Mouse (Mus musculus) forebrain, embryonic 14.5 days (tissue): ENCODE results near the gene Slc1a2. TPM values are rescaled to one million over a fixed set of nuclear protein-coding genes. Genes with fewer than 3 reads are reported as not detected.

Source experiments
- ATAC-seq: fragments of 200-750 bp; cut with Nextera tagmentation; 2 replicates; pipeline ENCODE4 v1.8.0; 2017; ENCODE audit warnings: mild to moderate bottlenecking, moderate library complexity
- DNase-seq: peaks from one replicate; pipeline ENCODE4 v3.0.0-alpha.2; 2015; ENCODE audit warnings: low spot score
- H3K27ac ChIP-seq: fragments of 300-500 bp; sonication (generic); 2 replicates; pipeline ENCODE4 v1.5.1; 2014; ENCODE audit warnings: low read depth, mild to moderate bottlenecking, control low read depth, low read length, moderate library complexity
- H3K27me3 ChIP-seq: fragments of 300-500 bp; sonication (generic); replicated peaks from 2 replicates; pipeline ENCODE4 v1.6.1; 2014; ENCODE audit warnings: low read length, control low read depth, mixed read lengths; ENCODE audit not compliant: control insufficient read depth, insufficient read depth
- H3K36me3 ChIP-seq: fragments of 300-500 bp; sonication (generic); 2 replicates; pipeline ENCODE4 v1.6.1; 2014; ENCODE audit warnings: low read length, control low read depth; ENCODE audit not compliant: control insufficient read depth, insufficient read depth
- H3K4me1 ChIP-seq: fragments of 300-500 bp; sonication (generic); 2 replicates; pipeline ENCODE4 v1.6.1; 2014; ENCODE audit warnings: antibody characterized with exemption, low read length, control low read depth; ENCODE audit not compliant: control insufficient read depth, insufficient read depth
- H3K4me2 ChIP-seq: fragments of 300-500 bp; sonication (generic); 2 replicates; pipeline ENCODE4 v1.6.1; 2014; ENCODE audit warnings: mild to moderate bottlenecking, control low read depth, low read length
- H3K4me3 ChIP-seq: fragments of 300-500 bp; sonication (generic); 2 replicates; pipeline ENCODE4 v1.5.1; 2014; ENCODE audit warnings: low read depth, low read length, control low read depth
- H3K9ac ChIP-seq: fragments of 300-500 bp; sonication (generic); 2 replicates; pipeline ENCODE4 v1.6.1; 2014; ENCODE audit warnings: mild to moderate bottlenecking, low read length, control low read depth, moderate library complexity
- H3K9me3 ChIP-seq: fragments of 300-500 bp; sonication (generic); replicated peaks from 2 replicates; pipeline ENCODE4 v1.6.1; 2016; ENCODE audit warnings: low read length, control low read depth, mixed read lengths; ENCODE audit not compliant: control insufficient read depth
- whole genome bisulfite sequencing: fragments of 180-500 bp; shearing (Covaris S2); extraction: QIAGEN DNeasy Blood & Tissue Kit; methylation state at CpG from one replicate; pipeline ENCODE4 v1.1.7; 2014; 5-methylcytosine and 5-hydroxymethylcytosine counted together
- polyA plus RNA-seq: library from polyadenylated mRNA; unstranded; fragments of >200 nt; fragmentation: Nextera tagmentation; extraction: Ambion mirVana; gene quantifications from 2 replicates; pipeline ENCODE4 v1.2.1, GENCODE M21; 2014

The Slc1a2 gene
- polyA plus RNA-seq, 1 experiment from 2014 or later, result 12.0 TPM

DNA sequence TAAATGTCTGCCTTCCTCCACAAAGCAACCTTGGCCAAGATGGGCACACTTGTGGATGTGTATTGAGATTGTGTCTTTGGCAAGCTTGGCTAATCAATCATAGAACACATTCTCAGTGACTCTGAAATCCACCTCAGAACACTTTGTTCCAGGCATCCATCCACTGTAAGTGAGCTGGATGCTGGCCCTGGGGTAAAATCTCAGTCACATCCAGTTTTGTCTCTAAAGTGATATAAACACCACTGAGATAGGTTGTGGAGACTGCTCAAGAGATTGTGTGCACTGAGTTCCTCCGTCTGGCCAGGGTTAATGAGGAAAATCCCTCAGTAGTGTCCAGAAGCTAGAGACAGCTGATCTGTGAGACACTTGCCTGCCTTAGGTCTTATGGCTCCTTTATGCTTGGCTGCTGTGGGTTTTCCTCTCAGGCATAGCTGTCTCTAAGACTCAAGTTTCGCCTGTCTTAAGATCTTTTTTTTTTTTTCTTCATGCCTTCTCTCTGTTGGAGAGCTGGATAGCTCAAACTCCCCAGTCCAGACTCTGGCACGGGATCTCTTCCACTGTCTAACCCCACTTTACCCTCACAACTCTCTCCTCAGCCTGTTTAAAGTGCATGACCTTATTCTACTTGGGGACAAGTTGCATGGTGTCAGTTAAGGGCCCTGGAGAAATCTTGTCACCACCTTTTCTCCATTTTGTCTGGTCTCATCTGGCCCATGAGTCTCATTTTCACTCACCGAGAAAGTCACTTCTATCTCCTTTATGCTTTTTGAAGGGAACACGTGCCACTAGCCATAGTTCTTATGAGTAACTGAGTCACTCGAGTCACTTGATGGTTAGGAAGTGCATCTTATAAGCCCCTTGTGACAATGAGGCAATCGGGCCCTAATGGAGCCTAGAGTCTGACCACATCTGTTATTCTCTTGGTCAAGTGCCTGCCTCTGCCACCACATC is 54.5 kb downstream of the Slc1a2 start:
- Histone ChIP-seq H3K36me3 (no peaks in the 10 kb centered on the region), H3K9ac (no peak overlapping the region), H3K4me2 (no peak overlapping the region), H3K9me3 (no peaks in the 10 kb centered on the region), H3K4me3 (no peak overlapping the region), H3K27me3 (no peaks in the 10 kb centered on the region), H3K4me1 (no peaks in the 10 kb centered on the region), H3K27ac (no peak overlapping the region)
- DNase-seq, result no peak
- ATAC-seq, result no peak
- WGBS, result 84% methylated on average over 7 of the region's 7 CpGs

- 83% methylated on average over 2 of the region's 2 CpGs for WGBS
- no peaks in the 10 kb centered on the region for H3K4me1 ChIP-seq
- no peaks in the 10 kb centered on the region for H3K9me3 ChIP-seq
- DNase-seq (no peak), ATAC-seq (no peak)
- no peaks in the 10 kb centered on the region for H3K36me3 ChIP-seq
- no peak overlapping the region for H3K27ac ChIP-seq
- no peak overlapping the region for H3K9ac ChIP-seq
- no peak overlapping the region for H3K4me3 ChIP-seq
- no peaks in the 10 kb centered on the region for H3K27me3 ChIP-seq
- no peak overlapping the region for H3K4me2 ChIP-seq
Observed at GRCm38 (mm10) chr2:102714320-102714719, 55.9 kb downstream of the Slc1a2 start.

- DNase-seq (no peak), ATAC-seq (no peak)
- Histone ChIP-seq H3K27me3 (no peaks in the 10 kb centered on the region), H3K4me3 (no peak overlapping the region), H3K9me3 (no peaks in the 10 kb centered on the region), H3K36me3 (no peaks in the 10 kb centered on the region), H3K4me2 (no peak overlapping the region), H3K4me1 (no peaks in the 10 kb centered on the region), H3K27ac (no peak overlapping the region), H3K9ac (no peak overlapping the region)
- 50% methylated on average over 1 of the region's 1 CpGs for WGBS
Observed at GRCm38 (mm10) chr2:102715754-102716153, 57.3 kb downstream of the Slc1a2 start.

DNA sequence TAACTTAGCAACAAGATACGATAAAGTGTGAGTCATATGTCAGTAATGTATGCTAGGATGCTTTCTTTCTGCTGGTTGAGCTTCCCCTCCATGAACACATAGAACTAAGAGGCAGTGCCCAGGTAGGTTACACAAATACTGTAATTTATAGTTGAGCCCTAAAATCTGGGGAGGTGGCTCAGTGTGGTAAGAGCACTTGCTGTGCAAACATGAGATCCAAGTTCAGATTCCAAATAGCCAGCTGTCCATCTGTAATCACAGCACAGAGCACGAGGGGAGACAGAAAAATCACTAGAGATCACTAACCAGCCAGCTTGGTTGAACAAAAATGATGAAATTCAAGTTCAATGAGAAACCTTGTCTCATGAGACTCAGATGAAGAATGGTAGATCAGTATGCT is 63.4 kb downstream of the Slc1a2 start:
- Histone ChIP-seq H3K9ac (no peak overlapping the region), H3K4me1 (no peaks in the 10 kb centered on the region), H3K4me2 (no peak overlapping the region), H3K27ac (no peak overlapping the region), H3K9me3 (no peaks in the 10 kb centered on the region), H3K36me3 (no peaks in the 10 kb centered on the region), H3K27me3 (no peaks in the 10 kb centered on the region), H3K4me3 (no peak overlapping the region)
- DNase-seq (no peak), ATAC-seq (no peak)
- 75% methylated on average over 2 of the region's 2 CpGs for WGBS

DNA sequence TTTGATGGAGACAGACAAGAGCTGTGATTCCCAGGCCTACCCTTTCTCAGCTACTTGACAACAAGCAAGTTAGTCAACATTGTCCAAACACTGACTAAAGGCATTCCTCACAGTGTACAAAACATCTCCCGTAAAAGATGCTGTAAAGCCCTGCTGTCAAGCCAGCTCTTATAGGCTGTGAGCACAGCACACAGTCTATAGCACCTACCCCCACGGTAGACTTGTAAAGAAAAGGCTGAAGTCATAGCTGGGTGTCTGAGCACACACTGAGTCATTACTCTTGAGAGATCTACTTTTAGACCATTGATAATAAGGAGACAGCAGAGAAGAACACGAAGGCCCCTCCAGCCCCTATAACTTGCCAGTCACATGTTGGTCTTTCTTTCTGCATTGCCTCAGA is 66.6 kb downstream of the Slc1a2 start:
- no peak overlapping the region for H3K27ac ChIP-seq
- 82% methylated on average over 3 of the region's 3 CpGs for WGBS
- H3K4me2 ChIP-seq, result no peak overlapping the region
- DNase-seq (no peak), ATAC-seq (no peak)
- no peak overlapping the region for H3K9ac ChIP-seq
- no peaks in the 10 kb centered on the region for H3K27me3 ChIP-seq
- no peak overlapping the region for H3K4me3 ChIP-seq
- no peaks in the 10 kb centered on the region for H3K9me3 ChIP-seq
- H3K4me1 ChIP-seq, result no peaks in the 10 kb centered on the region
- H3K36me3 ChIP-seq, result no peaks in the 10 kb centered on the region

GRCm38 (mm10) chr2:102730386-102730785 is 71.9 kb downstream of the Slc1a2 start:
- peak; percentile 12 for DNase-seq
- Histone ChIP-seq H3K36me3 (no peaks in the 10 kb centered on the region), H3K4me1 (peaks cover 11% of the 10 kb centered on the region), H3K27me3 (no peaks in the 10 kb centered on the region), H3K9ac (no peak overlapping the region), H3K27ac (no peak overlapping the region), H3K4me3 (no peak overlapping the region), H3K9me3 (no peaks in the 10 kb centered on the region), H3K4me2 (no peak overlapping the region)
- WGBS, result 46% methylated on average over 5 of the region's 5 CpGs
- ATAC-seq, result peak; percentile 63; the same call in 1 of the 2 replicates

DNA sequence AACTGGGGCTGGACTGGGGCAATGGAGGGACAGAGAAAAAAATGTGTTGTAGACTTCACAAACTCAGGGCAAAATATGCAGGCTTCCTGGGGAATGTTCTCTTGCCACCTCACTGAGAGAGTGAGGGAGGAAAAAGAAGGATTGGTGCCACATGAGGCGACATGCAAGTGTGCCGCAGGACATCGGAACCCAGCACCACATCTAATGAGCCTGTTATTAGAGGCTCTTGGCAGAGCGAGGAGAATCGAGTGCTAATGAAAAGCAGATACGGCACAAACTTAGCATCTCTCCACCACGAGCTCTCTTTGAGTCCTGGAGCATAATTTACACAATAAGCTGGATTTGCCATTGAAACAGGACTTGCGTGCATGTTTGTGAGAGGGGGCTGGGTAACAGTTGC is 72.3 kb downstream of the Slc1a2 start:
- ATAC-seq (peak; percentile 18; the same call in 1 of the 2 replicates), DNase-seq (peak; percentile 42)
- peaks cover 11% of the 10 kb centered on the region for H3K4me1 ChIP-seq
- no peaks in the 10 kb centered on the region for H3K9me3 ChIP-seq
- H3K36me3 ChIP-seq, result no peaks in the 10 kb centered on the region
- H3K27me3 ChIP-seq, result no peaks in the 10 kb centered on the region
- H3K9ac ChIP-seq, result peak overlapping the region; percentile 21; the same call in 1 of the 2 replicates
- H3K27ac ChIP-seq, result no peak overlapping the region
- H3K4me2 ChIP-seq, result no peak overlapping the region
- 52% methylated on average over 8 of the region's 8 CpGs for WGBS
- H3K4me3 ChIP-seq, result no peak overlapping the region

DNA sequence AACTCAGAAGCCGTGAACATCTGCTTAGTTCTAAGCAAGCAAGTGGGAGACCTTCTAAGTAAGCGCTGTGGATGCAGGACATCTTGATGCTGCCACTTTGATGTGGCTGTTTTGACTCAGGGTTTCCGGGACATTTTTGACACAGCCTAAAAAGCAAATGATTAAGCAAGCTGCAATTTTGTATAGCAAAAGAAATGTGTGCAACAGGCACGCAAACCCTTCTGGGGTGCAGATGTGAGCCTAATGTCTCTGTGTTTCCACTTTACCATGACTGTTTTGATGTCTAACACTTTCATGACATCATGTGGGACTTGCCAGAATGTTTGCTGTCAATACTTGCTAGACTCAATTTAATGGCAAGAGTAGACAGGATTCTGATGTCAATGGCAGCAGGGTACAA is 74.7 kb downstream of the Slc1a2 start:
- H3K27me3 ChIP-seq, result no peaks in the 10 kb centered on the region
- no peak for DNase-seq
- no peak for ATAC-seq
- H3K9me3 ChIP-seq, result no peaks in the 10 kb centered on the region
- H3K27ac ChIP-seq, result no peak overlapping the region
- 85% methylated on average over 4 of the region's 4 CpGs for WGBS
- no peak overlapping the region for H3K4me2 ChIP-seq
- H3K4me3 ChIP-seq, result no peak overlapping the region
- peaks cover 11% of the 10 kb centered on the region for H3K4me1 ChIP-seq
- no peaks in the 10 kb centered on the region for H3K36me3 ChIP-seq
- H3K9ac ChIP-seq, result no peak overlapping the region

GRCm38 (mm10) chr2:102734055-102734454 is 75.6 kb downstream of the Slc1a2 start:
- Histone ChIP-seq H3K36me3 (no peaks in the 10 kb centered on the region), H3K4me3 (no peak overlapping the region), H3K27ac (no peak overlapping the region), H3K9me3 (no peaks in the 10 kb centered on the region), H3K9ac (no peak overlapping the region), H3K4me2 (no peak overlapping the region), H3K4me1 (peaks cover 11% of the 10 kb centered on the region), H3K27me3 (no peaks in the 10 kb centered on the region)
- ATAC-seq (no peak), DNase-seq (no peak)
- 86% methylated on average over 3 of the region's 3 CpGs for WGBS
